Mouse (Mus musculus): ENCODE results near the gene Il17ra. TPM values are rescaled to one million over a fixed set of nuclear protein-coding genes. Genes with fewer than 3 reads are reported as not detected.
A peak's percentile ranks its signal among the peaks of the same experiment; 100 is the strongest.

Il17ra gene
- polyA plus RNA-seq, 1 experiment from 2014 or later, result 4.1 TPM

GRCm38 (mm10) chr6:120491862-120492498, 28.9 kb downstream of the Il17ra start:
- 9% methylated on average over 22 of the region's 22 CpGs for WGBS
- no peaks in the 10 kb centered on the region for H3K9me3 ChIP-seq
- no peaks in the 10 kb centered on the region for H3K27me3 ChIP-seq
- peak overlapping the region; percentile 57 for H3K4me2 ChIP-seq (replicated peaks)
- peak overlapping the region; percentile 67 for H3K4me3 ChIP-seq
- H3K9ac ChIP-seq (replicated peaks), result peak overlapping the region; percentile 72
- H3K27ac ChIP-seq (replicated peaks), result no peak overlapping the region
- H3K36me3 ChIP-seq, result no peaks in the 10 kb centered on the region
- peaks cover 46% of the 10 kb centered on the region for H3K4me1 ChIP-seq
- no peak for ATAC-seq (replicated peaks)

DNA sequence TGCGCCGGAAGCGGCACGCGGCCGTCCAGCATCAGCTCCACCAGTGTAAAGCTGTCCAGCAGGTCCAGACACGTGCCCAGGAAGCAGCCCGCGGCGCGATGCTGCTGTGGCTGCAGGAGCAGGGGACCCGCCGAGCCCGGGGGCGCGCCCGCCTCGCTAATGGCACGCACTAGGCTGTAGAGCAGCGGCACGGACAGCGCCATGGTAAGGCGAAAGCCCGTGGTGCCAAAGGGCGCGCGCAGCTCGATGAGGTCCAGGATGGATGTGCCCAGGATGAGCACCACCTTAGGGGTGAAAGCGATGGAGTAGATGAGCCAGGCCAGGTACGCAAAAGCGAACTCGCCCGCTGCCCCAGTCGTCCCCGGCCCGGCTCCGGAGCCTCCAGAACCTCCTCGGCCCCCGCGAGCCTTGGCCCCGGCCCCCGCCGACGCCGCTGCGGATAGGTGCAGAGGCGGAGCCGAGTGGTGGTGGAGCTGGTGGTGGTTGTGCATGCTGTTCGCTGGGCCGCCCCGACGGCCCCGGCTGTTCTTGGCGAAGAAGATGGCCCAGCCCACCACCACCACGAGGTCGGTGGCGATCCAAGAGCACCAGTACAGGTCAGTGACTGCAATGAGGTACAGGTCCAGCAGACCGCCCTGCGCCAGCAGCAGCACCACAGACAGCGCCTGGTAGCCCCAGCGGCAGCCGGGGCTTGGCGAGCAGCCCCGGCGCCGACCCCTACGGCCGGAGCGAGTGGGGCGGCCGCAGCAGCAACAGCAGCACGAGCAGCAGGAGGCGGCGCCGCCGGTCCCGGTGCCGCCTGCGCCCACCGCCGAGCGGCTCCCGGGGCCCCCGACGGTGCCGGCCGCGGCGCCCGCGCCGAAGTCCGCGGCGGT, 29.7 kb downstream of the Il17ra start:
- Histone ChIP-seq H3K4me1 (peaks cover 46% of the 10 kb centered on the region), H3K9me3 (no peaks in the 10 kb centered on the region), H3K36me3 (no peaks in the 10 kb centered on the region), H3K4me2 (replicated peaks) (peak overlapping the region; percentile 57), H3K27ac (replicated peaks) (peak overlapping the region; percentile 92), H3K27me3 (no peaks in the 10 kb centered on the region), H3K4me3 (peak overlapping the region; percentile 67), H3K9ac (replicated peaks) (peak overlapping the region; percentile 72)
- ATAC-seq (replicated peaks), result peak; percentile 15; the same call in 1 of the 2 replicates
- WGBS, result under 1% methylated on average over 94 of the region's 95 CpGs

- H3K36me3 ChIP-seq, result no peaks in the 10 kb centered on the region
- H3K9me3 ChIP-seq, result no peaks in the 10 kb centered on the region
- H3K4me1 ChIP-seq, result peaks cover 46% of the 10 kb centered on the region
- peak within 1 kb of the TSS; percentile 67 for H3K4me3 ChIP-seq
- H3K27me3 ChIP-seq, result no peaks in the 10 kb centered on the region
- peak within 1 kb of the TSS; percentile 72 for H3K9ac ChIP-seq (replicated peaks)
- ATAC-seq (replicated peaks), result peak; percentile 86
- WGBS, result under 1% methylated on average over 61 of the region's 84 CpGs
- H3K4me2 ChIP-seq (replicated peaks), result peak within 1 kb of the TSS; percentile 57
- peak within 1 kb of the TSS; percentile 92 for H3K27ac ChIP-seq (replicated peaks)
Observed at GRCm38 (mm10) chr6:120493374-120494181, 30.5 kb downstream of the Il17ra start, which contains the start of gene Tmem121b. TSS of gene Tmem121b (minus strand) at chr6:120493807.

GRCm38 (mm10) chr6:120496544-120496943, 33.5 kb downstream of the Il17ra start:
- Histone ChIP-seq H3K9ac (replicated peaks) (no peak overlapping the region), H3K36me3 (no peaks in the 10 kb centered on the region), H3K9me3 (0 out of 2 replicates have a peak, but pooled peaks cover 5% of the 10 kb centered on the region), H3K4me2 (replicated peaks) (no peak overlapping the region), H3K27me3 (no peaks in the 10 kb centered on the region), H3K27ac (replicated peaks) (no peak overlapping the region), H3K4me1 (peaks cover 23% of the 10 kb centered on the region), H3K4me3 (no peak overlapping the region)
- ATAC-seq (replicated peaks), result no peak
- WGBS, result 50% methylated on average over 3 of the region's 3 CpGs

GRCm38 (mm10) chr6:120504051-120504450, 41.0 kb downstream of the Il17ra start:
- ATAC-seq (replicated peaks), result no peak
- no peak overlapping the region for H3K9ac ChIP-seq (replicated peaks)
- no peaks in the 10 kb centered on the region for H3K27me3 ChIP-seq
- no peak overlapping the region for H3K4me3 ChIP-seq
- H3K9me3 ChIP-seq, result 0 out of 2 replicates have a peak, but pooled peaks cover 5% of the 10 kb centered on the region
- WGBS, result 64% methylated on average over 3 of the region's 3 CpGs
- H3K36me3 ChIP-seq, result no peaks in the 10 kb centered on the region
- H3K4me2 ChIP-seq (replicated peaks), result no peak overlapping the region
- no peak overlapping the region for H3K27ac ChIP-seq (replicated peaks)
- H3K4me1 ChIP-seq, result no peaks in the 10 kb centered on the region

DNA sequence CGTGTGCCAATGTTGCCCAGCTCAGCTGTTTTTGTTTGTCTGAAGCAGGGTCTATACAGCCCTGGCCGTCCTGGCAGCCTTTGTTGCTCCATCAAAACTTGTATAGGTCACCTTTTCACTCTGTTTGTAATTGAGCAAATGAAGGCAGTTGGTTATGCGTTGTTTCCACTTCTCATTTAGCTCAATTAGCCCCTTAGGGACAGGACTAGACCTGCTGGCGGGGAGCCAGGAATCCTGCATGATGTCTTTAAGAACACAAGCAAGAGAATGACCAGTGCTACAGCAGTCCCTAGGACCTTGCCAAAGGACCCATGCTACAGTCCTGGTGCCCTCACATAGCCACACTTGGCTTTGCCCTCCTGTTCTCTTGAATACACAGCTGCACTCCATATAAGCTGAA, 42.5 kb downstream of the Il17ra start:
- no peak overlapping the region for H3K4me2 ChIP-seq (replicated peaks)
- 0 out of 2 replicates have a peak, but pooled peaks cover 2% of the 10 kb centered on the region for H3K9me3 ChIP-seq
- H3K9ac ChIP-seq (replicated peaks), result no peak overlapping the region
- H3K36me3 ChIP-seq, result peaks cover 9% of the 10 kb centered on the region; the same call in 1 of the 2 replicates
- no peak overlapping the region for H3K27ac ChIP-seq (replicated peaks)
- 30% methylated on average over 4 of the region's 4 CpGs for WGBS
- H3K4me1 ChIP-seq, result no peaks in the 10 kb centered on the region
- no peaks in the 10 kb centered on the region for H3K27me3 ChIP-seq
- no peak for ATAC-seq (replicated peaks)
- H3K4me3 ChIP-seq, result no peak overlapping the region

DNA sequence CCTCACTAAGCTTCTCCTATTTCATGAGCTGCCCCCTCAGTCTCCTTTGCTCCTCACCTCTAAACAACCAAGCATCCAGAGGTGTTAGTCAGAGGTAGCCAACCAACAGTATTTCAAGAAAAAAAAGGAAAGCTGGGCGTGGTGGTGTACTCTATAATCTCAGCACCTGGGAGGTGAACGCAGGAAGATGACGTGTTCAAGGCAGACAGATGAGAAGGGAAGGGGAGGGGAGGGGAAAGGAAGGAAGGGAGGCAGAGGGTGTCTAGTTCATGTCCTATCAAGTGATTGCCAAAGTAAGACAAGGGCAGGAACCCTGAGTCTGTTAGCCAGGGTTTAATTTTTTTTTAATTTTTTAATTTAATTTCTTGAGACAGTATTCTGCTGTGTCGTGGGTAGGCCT, 45.6 kb downstream of the Il17ra start:
- Histone ChIP-seq H3K36me3 (peaks cover 14% of the 10 kb centered on the region; the same call in 1 of the 2 replicates), H3K4me1 (no peaks in the 10 kb centered on the region), H3K4me2 (replicated peaks) (no peak overlapping the region), H3K4me3 (no peak overlapping the region), H3K27ac (replicated peaks) (no peak overlapping the region), H3K9ac (replicated peaks) (no peak overlapping the region), H3K9me3 (no peaks in the 10 kb centered on the region), H3K27me3 (no peaks in the 10 kb centered on the region)
- ATAC-seq (replicated peaks), result no peak
- 87% methylated on average over 4 of the region's 4 CpGs for WGBS

- H3K27me3 ChIP-seq, result no peaks in the 10 kb centered on the region
- H3K4me2 ChIP-seq (replicated peaks), result no peak overlapping the region
- H3K9ac ChIP-seq (replicated peaks), result no peak overlapping the region
- H3K4me3 ChIP-seq, result no peak overlapping the region
- no peaks in the 10 kb centered on the region for H3K4me1 ChIP-seq
- no peaks in the 10 kb centered on the region for H3K9me3 ChIP-seq
- no peak overlapping the region for H3K27ac ChIP-seq (replicated peaks)
- 90% methylated on average over 7 of the region's 7 CpGs for WGBS
- H3K36me3 ChIP-seq, result peaks cover 17% of the 10 kb centered on the region; the same call in 1 of the 2 replicates
- ATAC-seq (replicated peaks), result no peak
Observed at GRCm38 (mm10) chr6:120509975-120510374, 46.9 kb downstream of the Il17ra start.

DNA sequence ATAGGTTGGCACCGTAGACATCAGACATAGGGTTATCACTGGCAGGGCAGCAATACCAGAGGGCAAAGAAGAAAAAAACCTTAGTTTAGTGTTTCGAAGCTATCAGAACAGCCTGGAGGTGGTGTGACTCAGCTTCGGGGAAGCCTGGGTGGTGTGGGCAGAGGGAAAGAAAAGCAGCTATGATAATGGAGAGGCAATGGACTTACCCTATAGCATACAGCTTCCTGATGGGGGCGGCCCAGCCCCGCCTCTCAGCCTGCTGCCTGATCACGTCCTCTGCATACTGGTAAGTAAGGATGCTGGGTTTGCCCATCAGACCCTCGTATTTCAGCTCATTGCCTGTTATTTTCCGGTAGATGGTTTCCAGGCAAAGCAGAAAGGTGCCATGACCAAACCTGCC, 47.4 kb downstream of the Il17ra start:
- peaks cover 17% of the 10 kb centered on the region; the same call in 1 of the 2 replicates for H3K36me3 ChIP-seq
- H3K9me3 ChIP-seq, result no peaks in the 10 kb centered on the region
- no peaks in the 10 kb centered on the region for H3K27me3 ChIP-seq
- no peak overlapping the region for H3K27ac ChIP-seq (replicated peaks)
- no peaks in the 10 kb centered on the region for H3K4me1 ChIP-seq
- H3K9ac ChIP-seq (replicated peaks), result no peak overlapping the region
- ATAC-seq (replicated peaks), result no peak
- no peak overlapping the region for H3K4me3 ChIP-seq
- no peak overlapping the region for H3K4me2 ChIP-seq (replicated peaks)
- WGBS, result 91% methylated on average over 8 of the region's 8 CpGs

DNA sequence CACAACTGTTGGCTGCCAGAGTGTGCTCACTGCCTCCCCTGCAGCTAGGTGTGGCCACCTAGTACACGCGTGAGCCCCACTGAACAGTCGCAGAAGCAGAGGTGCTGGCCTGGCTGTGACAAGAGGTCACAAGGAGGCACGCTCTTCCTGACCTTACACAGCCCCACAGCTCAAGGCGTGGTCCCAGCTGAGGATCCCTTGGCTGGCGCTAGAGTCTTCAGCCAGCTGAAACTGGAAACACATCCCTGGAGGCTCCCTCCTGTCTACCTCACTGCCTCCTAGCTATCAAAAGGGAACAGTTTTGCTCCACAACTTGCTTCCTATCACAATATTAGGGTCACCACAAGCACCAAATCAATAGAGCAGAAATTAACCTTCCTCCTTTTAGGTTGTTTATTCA, 48.2 kb downstream of the Il17ra start:
- no peaks in the 10 kb centered on the region for H3K4me1 ChIP-seq
- no peak overlapping the region for H3K27ac ChIP-seq (replicated peaks)
- peaks cover 17% of the 10 kb centered on the region; the same call in 1 of the 2 replicates for H3K36me3 ChIP-seq
- no peaks in the 10 kb centered on the region for H3K9me3 ChIP-seq
- H3K4me2 ChIP-seq (replicated peaks), result no peak overlapping the region
- no peaks in the 10 kb centered on the region for H3K27me3 ChIP-seq
- WGBS, result 95% methylated on average over 6 of the region's 6 CpGs
- H3K9ac ChIP-seq (replicated peaks), result no peak overlapping the region
- no peak overlapping the region for H3K4me3 ChIP-seq
- no peak for ATAC-seq (replicated peaks)

GRCm38 (mm10) chr6:120516422-120516821, 53.4 kb downstream of the Il17ra start:
- peaks cover 13% of the 10 kb centered on the region; the same call in 1 of the 2 replicates for H3K36me3 ChIP-seq
- WGBS, result 98% methylated on average over 4 of the region's 4 CpGs
- ATAC-seq (replicated peaks), result no peak

More at GRCm38 (mm10) chr6:120516422-120516821, 53.4 kb downstream of the Il17ra start:
- Histone ChIP-seq H3K9me3 (no peaks in the 10 kb centered on the region), H3K9ac (replicated peaks) (no peak overlapping the region), H3K27me3 (no peaks in the 10 kb centered on the region), H3K4me2 (replicated peaks) (no peak overlapping the region), H3K4me1 (no peaks in the 10 kb centered on the region), H3K27ac (replicated peaks) (no peak overlapping the region), H3K4me3 (no peak overlapping the region)
